Mouse (Mus musculus): ENCODE data around the gene Fzd1. TPM values are rescaled to one million over a fixed set of nuclear protein-coding genes. Genes with fewer than 3 reads are reported as not detected.

Gene Fzd1
- not detected for polyA plus RNA-seq (2017; shearing (Covaris generic))

GRCm38 (mm10) chr5:4757902-4758301 is at the start of gene Fzd1:
Gene Fzd1, minus strand, starts transcription at chr5:4758035.

All from CD4-positive, CD25-positive, alpha-beta regulatory T cell, adult 9 weeks (primary cell).